Comparison of ENCODE assay signal across 8 mouse cellular contexts in the genomic region with DNA sequence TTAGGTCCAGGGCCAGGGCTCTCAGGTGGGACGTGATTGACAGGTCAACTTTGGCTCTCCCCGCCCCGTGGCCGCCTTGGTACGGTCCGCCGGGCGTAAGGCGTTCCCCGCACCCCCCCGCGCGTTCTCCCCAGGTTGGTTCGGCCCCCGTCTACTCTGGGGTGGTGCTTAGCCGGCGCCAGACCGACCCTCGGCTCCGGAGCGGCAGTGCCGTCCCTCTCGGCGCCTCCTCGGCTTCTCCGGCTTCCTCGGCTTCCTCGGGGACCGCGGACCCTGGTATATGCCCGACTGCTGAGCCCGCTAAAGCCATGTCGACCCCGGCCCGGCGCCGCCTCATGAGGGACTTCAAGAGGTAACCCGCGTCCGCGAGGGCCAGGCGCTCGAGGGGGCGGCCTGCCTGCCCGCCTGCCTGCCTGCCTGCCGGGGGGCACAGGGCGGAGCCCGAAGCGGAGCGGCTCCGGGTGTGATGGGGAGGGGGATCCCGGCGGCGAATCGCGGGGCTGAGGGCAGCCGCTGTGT. TPM values are rescaled to one million over a fixed set of nuclear protein-coding genes. Genes with fewer than 3 reads are reported as not detected.
A peak's percentile ranks its signal among the peaks of the same experiment; 100 is the strongest.
DNase-seq lines count a peak whose midpoint lies in the region; ATAC-seq and TF ChIP-seq lines count a peak whose summit lies in the region.

No protein-coding gene starts in this region.

- H3K4me3 ChIP-seq in bone marrow macrophage, adult 2 months (ENCODE audit: insufficient read depth, low read length) = peak overlapping the region; percentile 76
- H3K4me3 ChIP-seq in embryonic fibroblast, embryonic 13.5 days (ENCODE audit: insufficient read depth, low read length) = peak overlapping the region; percentile 91
- peak overlapping the region; percentile 75 for H3K4me3 ChIP-seq in heart, embryonic 10.5 days
- peak overlapping the region; percentile 67 for H3K4me3 ChIP-seq in kidney, embryonic 14.5 days (ENCODE audit: low read length)
- H3K4me3 ChIP-seq in limb, embryonic 14.5 days (replicated peaks; ENCODE audit: low read length) = peak overlapping the region; percentile 66
- peak overlapping the region; percentile 70 for H3K4me3 ChIP-seq in midbrain, embryonic 16.5 days (ENCODE audit: low read depth, low read length)
- H3K4me3 ChIP-seq in spleen, adult 2 months (ENCODE audit: extremely low read depth, insufficient read depth, insufficient read length) = peak overlapping the region; percentile 78

- TF ChIP-seq POLR2A in bone marrow macrophage, adult 2 months (IDR thresholded peaks at IDR 0.05; ENCODE audit: borderline replicate concordance, low read depth, low read length) = no peak
- peak; percentile 89 for TF ChIP-seq POLR2A in embryonic fibroblast, embryonic 13.5 days (IDR thresholded peaks at IDR 0.05; ENCODE audit: low read depth, low read length)
- TF ChIP-seq POLR2A in limb, embryonic 14.5 days (IDR thresholded peaks at IDR 0.05; ENCODE audit: borderline replicate concordance, extremely low read depth, insufficient read depth, insufficient read length) = peak; percentile 80; the same call in 1 of the 2 replicates
- peak; percentile 83 for TF ChIP-seq POLR2A in spleen, adult 2 months (IDR thresholded peaks at IDR 0.05; ENCODE audit: low read depth, low read length)

- peak overlapping the region; percentile 50 for H3K4me2 ChIP-seq in kidney, embryonic 14.5 days (replicated peaks; ENCODE audit: low read depth, low read length)
- H3K4me2 ChIP-seq in limb, embryonic 14.5 days (replicated peaks; ENCODE audit: low read depth, low read length, severe bottlenecking) = peak overlapping the region; percentile 47
- peak overlapping the region; percentile 63 for H3K4me2 ChIP-seq in midbrain, embryonic 16.5 days (ENCODE audit: low read length)

- H3K4me1 ChIP-seq in bone marrow macrophage, adult 2 months (ENCODE audit: control insufficient read depth, insufficient read depth, low read length) = peaks cover 6% of the 10 kb centered on the region; the same call in 1 of the 2 replicates
- no peaks in the 10 kb centered on the region for H3K4me1 ChIP-seq in embryonic fibroblast, embryonic 13.5 days (ENCODE audit: control insufficient read depth, insufficient read depth, low read length)
- H3K4me1 ChIP-seq in heart, embryonic 10.5 days = no peaks in the 10 kb centered on the region
- H3K4me1 ChIP-seq in kidney, embryonic 14.5 days (ENCODE audit: control insufficient read depth, insufficient read depth, low read length) = no peaks in the 10 kb centered on the region
- peaks cover 3% of the 10 kb centered on the region; the same call in 1 of the 2 replicates for H3K4me1 ChIP-seq in limb, embryonic 14.5 days (ENCODE audit: control insufficient read depth, insufficient read depth, low read length)
- peaks cover 4% of the 10 kb centered on the region; the same call in 1 of the 2 replicates for H3K4me1 ChIP-seq in midbrain, embryonic 16.5 days (ENCODE audit: control insufficient read depth, insufficient read depth, low read length)
- no peaks in the 10 kb centered on the region; the same call in none of the 2 replicates for H3K4me1 ChIP-seq in spleen, adult 2 months (ENCODE audit: control insufficient read depth, insufficient read depth, insufficient read length)

- no peaks in the 10 kb centered on the region for H3K9me3 ChIP-seq in heart, embryonic 10.5 days
- H3K9me3 ChIP-seq in kidney, embryonic 14.5 days (ENCODE audit: control insufficient read depth, low read length) = no peaks in the 10 kb centered on the region
- H3K9me3 ChIP-seq in limb, embryonic 14.5 days (ENCODE audit: control insufficient read depth, low read length) = no peaks in the 10 kb centered on the region
- H3K9me3 ChIP-seq in midbrain, embryonic 16.5 days (replicated peaks; ENCODE audit: control insufficient read depth, low read length, poor library complexity, severe bottlenecking) = no peaks in the 10 kb centered on the region

- H3K27ac ChIP-seq in bone marrow macrophage, adult 2 months (ENCODE audit: insufficient read depth, low read depth, low read length) = peak overlapping the region; percentile 21
- no peak overlapping the region for H3K27ac ChIP-seq in embryonic fibroblast, embryonic 13.5 days (ENCODE audit: insufficient read depth, low read length)
- peak overlapping the region; percentile 87 for H3K27ac ChIP-seq in heart, embryonic 10.5 days
- peak overlapping the region; percentile 69; the same call in 1 of the 2 replicates for H3K27ac ChIP-seq in kidney, embryonic 14.5 days (ENCODE audit: low read depth, low read length)
- peak overlapping the region; percentile 79 for H3K27ac ChIP-seq in limb, embryonic 14.5 days (replicated peaks; ENCODE audit: low read depth, low read length)
- peak overlapping the region; percentile 76 for H3K27ac ChIP-seq in midbrain, embryonic 16.5 days (ENCODE audit: low read length)
- peak overlapping the region; percentile 81 for H3K27ac ChIP-seq in spleen, adult 2 months (ENCODE audit: insufficient read depth, low read length)

- WGBS in heart, embryonic 10.5 days = 14% methylated on average over 55 of the region's 57 CpGs
- 25% methylated on average over 49 of the region's 57 CpGs for WGBS in kidney, embryonic 14.5 days
- WGBS in limb, embryonic 14.5 days = 23% methylated on average over 41 of the region's 57 CpGs
- WGBS in midbrain, embryonic 16.5 days = 11% methylated on average over 55 of the region's 57 CpGs
- WGBS in spleen, adult 2 months = 26% methylated on average over 57 of the region's 57 CpGs

- H3K9ac ChIP-seq in kidney, embryonic 14.5 days (ENCODE audit: low read depth, low read length) = peak overlapping the region; percentile 78
- peak overlapping the region; percentile 69 for H3K9ac ChIP-seq in limb, embryonic 14.5 days (ENCODE audit: low read depth, low read length, severe bottlenecking)
- H3K9ac ChIP-seq in midbrain, embryonic 16.5 days (ENCODE audit: low read depth, low read length) = peak overlapping the region; percentile 77

- DNase-seq in B cell, adult 2 months = peak; percentile 91 to 93
- peak; percentile 92 for DNase-seq in heart, embryonic 10.5 days (ENCODE audit: low spot score)
- DNase-seq in limb, embryonic 14.5 days (ENCODE audit: low spot score) = peak; percentile 86
- DNase-seq in spleen, adult 2 months (ENCODE audit: low read depth in 1 of 2, low spot score in 2 of 2) = peak; percentile 73 to 85

- TF ChIP-seq CTCF in bone marrow macrophage, adult 2 months (IDR thresholded peaks at IDR 0.05; ENCODE audit: low read depth, low read length) = no peak
- no peak for TF ChIP-seq CTCF in embryonic fibroblast, embryonic 13.5 days (IDR thresholded peaks at IDR 0.05; ENCODE audit: borderline replicate concordance, insufficient read depth, low read length)
- no peak for TF ChIP-seq CTCF in spleen, adult 2 months (IDR thresholded peaks at IDR 0.05; ENCODE audit: extremely low read depth, insufficient read depth, insufficient read length, insufficient replicate concordance)

- peak; percentile 97 for ATAC-seq in kidney, embryonic 14.5 days (ENCODE audit: low FRiP score, low TSS enrichment)
- peak; percentile 98 for ATAC-seq in limb, embryonic 14.5 days (ENCODE audit: low FRiP score, low read depth)
- peak; percentile 98 for ATAC-seq in midbrain, embryonic 16.5 days

- peaks cover 9% of the 10 kb centered on the region; the same call in 1 of the 2 replicates for H3K27me3 ChIP-seq in heart, embryonic 10.5 days (ENCODE audit: insufficient read depth, poor library complexity, severe bottlenecking)
- H3K27me3 ChIP-seq in kidney, embryonic 14.5 days (ENCODE audit: control insufficient read depth, insufficient read depth, low read length) = no peaks in the 10 kb centered on the region
- no peaks in the 10 kb centered on the region for H3K27me3 ChIP-seq in limb, embryonic 14.5 days (ENCODE audit: control insufficient read depth, insufficient read depth, low read length)
- H3K27me3 ChIP-seq in midbrain, embryonic 16.5 days (ENCODE audit: control insufficient read depth, insufficient read depth, low read depth, low read length) = no peaks in the 10 kb centered on the region
- no peaks in the 10 kb centered on the region for H3K27me3 ChIP-seq in spleen, adult 2 months (ENCODE audit: control insufficient read depth, insufficient read depth, low read length)

- H3K36me3 ChIP-seq in heart, embryonic 10.5 days = no peaks in the 10 kb centered on the region
- H3K36me3 ChIP-seq in kidney, embryonic 14.5 days (ENCODE audit: control insufficient read depth, insufficient read depth, low read length) = no peaks in the 10 kb centered on the region
- no peaks in the 10 kb centered on the region for H3K36me3 ChIP-seq in limb, embryonic 14.5 days (ENCODE audit: control insufficient read depth, insufficient read depth, low read length)
- H3K36me3 ChIP-seq in midbrain, embryonic 16.5 days (ENCODE audit: control insufficient read depth, insufficient read depth, low read length) = no peaks in the 10 kb centered on the region
- no peaks in the 10 kb centered on the region for H3K36me3 ChIP-seq in spleen, adult 2 months (ENCODE audit: control insufficient read depth, insufficient read depth, low read length)

RNA-seq across cellular contexts. Expression of a gene that starts 0.3 kb away (rescaled TPM):
- 38.2 and 42.6 TPM in 2 replicates for polyA plus RNA-seq in bone marrow macrophage, adult 2 months (2012; ENCODE audit: insufficient read depth, insufficient read length, missing spikeins)
- polyA plus RNA-seq in embryonic fibroblast, embryonic 13.5 days (2011; ENCODE audit: insufficient read length, low read depth, missing spikeins) = 43.8 and 52.9 TPM in 2 replicates
- 21.9 and 26.5 TPM in 2 replicates for polyA plus RNA-seq in heart, embryonic 10.5 days (2016; fragmentation: Nextera tagmentation; extraction: Ambion mirVana)
- polyA plus RNA-seq in kidney, embryonic 14.5 days (2014; fragmentation: Nextera tagmentation; extraction: Ambion mirVana) = 24.7 and 38.1 TPM in 2 replicates
- 18.0 and 21.1 TPM in 2 replicates for polyA plus RNA-seq in limb, embryonic 14.5 days (2012; rRNA removed)
- polyA plus RNA-seq in limb, embryonic 14.5 days (2014; fragmentation: Nextera tagmentation; extraction: Ambion mirVana) = 34.6 and 35.8 TPM in 2 replicates
- 20.9 and 21.0 TPM in 2 replicates for polyA plus RNA-seq in midbrain, embryonic 16.5 days (2015; fragmentation: Nextera tagmentation; extraction: Ambion mirVana)
- 8.4 and 11.0 TPM in 2 replicates for polyA plus RNA-seq in spleen, adult 2 months (2012; rRNA removed)

RNA-seq across cellular contexts. Expression of a gene that starts 0.5 kb away (rescaled TPM):
- 72.7 and 93.4 TPM in 2 replicates for polyA plus RNA-seq in bone marrow macrophage, adult 2 months (2012; ENCODE audit: insufficient read depth, insufficient read length, missing spikeins)
- 60.2 and 65.7 TPM in 2 replicates for polyA plus RNA-seq in embryonic fibroblast, embryonic 13.5 days (2011; ENCODE audit: insufficient read length, low read depth, missing spikeins)
- polyA plus RNA-seq in heart, embryonic 10.5 days (2016; fragmentation: Nextera tagmentation; extraction: Ambion mirVana) = 122 and 126 TPM in 2 replicates
- polyA plus RNA-seq in kidney, embryonic 14.5 days (2014; fragmentation: Nextera tagmentation; extraction: Ambion mirVana) = 114 and 127 TPM in 2 replicates
- polyA plus RNA-seq in limb, embryonic 14.5 days (2012; rRNA removed) = 40.0 and 44.2 TPM in 2 replicates
- 133 TPM in 2 replicates for polyA plus RNA-seq in limb, embryonic 14.5 days (2014; fragmentation: Nextera tagmentation; extraction: Ambion mirVana)
- polyA plus RNA-seq in midbrain, embryonic 16.5 days (2015; fragmentation: Nextera tagmentation; extraction: Ambion mirVana) = 114 and 116 TPM in 2 replicates
- 19.8 and 21.9 TPM in 2 replicates for polyA plus RNA-seq in spleen, adult 2 months (2012; rRNA removed)

RNA-seq across cellular contexts. Expression of a gene that starts 28.5 kb away (rescaled TPM):
- 1.9 and 3.2 TPM in 2 replicates for polyA plus RNA-seq in bone marrow macrophage, adult 2 months (2012; ENCODE audit: insufficient read depth, insufficient read length, missing spikeins)
- polyA plus RNA-seq in embryonic fibroblast, embryonic 13.5 days (2011; ENCODE audit: insufficient read length, low read depth, missing spikeins) = 6.6 and 8.0 TPM in 2 replicates
- polyA plus RNA-seq in heart, embryonic 10.5 days (2016; fragmentation: Nextera tagmentation; extraction: Ambion mirVana) = 1.2 and 1.9 TPM in 2 replicates
- polyA plus RNA-seq in kidney, embryonic 14.5 days (2014; fragmentation: Nextera tagmentation; extraction: Ambion mirVana) = 2.8 and 3.7 TPM in 2 replicates
- polyA plus RNA-seq in limb, embryonic 14.5 days (2012; rRNA removed) = 3.4 and 4.5 TPM in 2 replicates
- polyA plus RNA-seq in limb, embryonic 14.5 days (2014; fragmentation: Nextera tagmentation; extraction: Ambion mirVana) = 1.7 and 2.1 TPM in 2 replicates
- 19.5 and 20.3 TPM in 2 replicates for polyA plus RNA-seq in midbrain, embryonic 16.5 days (2015; fragmentation: Nextera tagmentation; extraction: Ambion mirVana)
- polyA plus RNA-seq in spleen, adult 2 months (2012; rRNA removed) = 0.46 and 0.53 TPM in 2 replicates
